Mouse (Mus musculus) erythroblast, embryonic 14.5 days (primary cell): Measurements from ENCODE around the gene Barx2. TPM values are rescaled to one million over a fixed set of nuclear protein-coding genes. Genes with fewer than 3 reads are reported as not detected.

Experiments used
- H3K27me3 ChIP-seq: 2 replicates; pipeline ENCODE4 v1.6.1; 2012; ENCODE audit warnings: inconsistent platforms; ENCODE audit not compliant: control insufficient read depth
- H3K36me3 ChIP-seq: 2 replicates; pipeline ENCODE4 v1.6.1; 2012; ENCODE audit warnings: mild to moderate bottlenecking, inconsistent platforms; ENCODE audit not compliant: control insufficient read depth
- H3K4me1 ChIP-seq: 2 replicates; pipeline ENCODE4 v1.6.1; 2012; ENCODE audit warnings: inconsistent platforms; ENCODE audit not compliant: control insufficient read depth
- H3K4me3 ChIP-seq: replicated peaks from 2 replicates; pipeline ENCODE3; 2012; ENCODE audit warnings: moderate library complexity, mild to moderate bottlenecking, inconsistent platforms
- H3K9me3 ChIP-seq: 2 replicates; pipeline ENCODE4 v1.6.1; 2012; ENCODE audit warnings: low read length, inconsistent platforms, mixed read lengths; ENCODE audit not compliant: control insufficient read depth
- GATA1 ChIP-seq: IDR thresholded peaks from 2 replicates; pipeline ENCODE4 v1.6.1; 2012; ENCODE audit warnings: low read length, inconsistent platforms, mixed read lengths
- TAL1 ChIP-seq: IDR thresholded peaks from 3 replicates; pipeline ENCODE4 v1.6.1; 2012; ENCODE audit warnings: low read length, inconsistent platforms, mixed read lengths
- polyA plus RNA-seq: library from polyadenylated mRNA; stranded (reverse); fragments of >175 nt; gene quantifications from 2 replicates; pipeline ENCODE4 v1.2.3, GENCODE M21; 2012

Gene Barx2
- polyA plus RNA-seq, 1 experiment, result not detected

GRCm38 (mm10) chr9:31849387-31849786 is 63.9 kb downstream of the Barx2 start:
- no peak for TF ChIP-seq GATA1
- no peak for TF ChIP-seq TAL1
- Histone ChIP-seq H3K27me3 (no peaks in the 10 kb centered on the region), H3K36me3 (no peaks in the 10 kb centered on the region), H3K9me3 (no peaks in the 10 kb centered on the region), H3K4me1 (no peaks in the 10 kb centered on the region), H3K4me3 (no peak overlapping the region)

- no peak for TF ChIP-seq TAL1
- no peak for TF ChIP-seq GATA1
- Histone ChIP-seq H3K4me3 (no peak overlapping the region), H3K27me3 (no peaks in the 10 kb centered on the region), H3K9me3 (no peaks in the 10 kb centered on the region), H3K4me1 (no peaks in the 10 kb centered on the region), H3K36me3 (no peaks in the 10 kb centered on the region)
These were observed 68.6 kb downstream of the Barx2 start for GRCm38 (mm10) chr9:31844614-31845013.

GRCm38 (mm10) chr9:31841108-31841815 is 72.0 kb downstream of the Barx2 start:
- TF ChIP-seq TAL1 (no peak), GATA1 (no peak)
- no peaks in the 10 kb centered on the region for H3K9me3 ChIP-seq
- no peaks in the 10 kb centered on the region for H3K27me3 ChIP-seq
- no peak overlapping the region for H3K4me3 ChIP-seq
- H3K4me1 ChIP-seq, result no peaks in the 10 kb centered on the region
- H3K36me3 ChIP-seq, result no peaks in the 10 kb centered on the region

GRCm38 (mm10) chr9:31840571-31840970 is 72.7 kb downstream of the Barx2 start:
- no peaks in the 10 kb centered on the region for H3K36me3 ChIP-seq
- no peak overlapping the region for H3K4me3 ChIP-seq
- no peaks in the 10 kb centered on the region for H3K27me3 ChIP-seq
- H3K9me3 ChIP-seq, result no peaks in the 10 kb centered on the region
- no peaks in the 10 kb centered on the region for H3K4me1 ChIP-seq
- TF ChIP-seq GATA1, result no peak
- no peak for TF ChIP-seq TAL1

GRCm38 (mm10) chr9:31840037-31840436 is 73.2 kb downstream of the Barx2 start:
- no peaks in the 10 kb centered on the region for H3K36me3 ChIP-seq
- no peak overlapping the region for H3K4me3 ChIP-seq
- no peaks in the 10 kb centered on the region for H3K4me1 ChIP-seq
- TF ChIP-seq GATA1, result no peak
- no peak for TF ChIP-seq TAL1
- no peaks in the 10 kb centered on the region for H3K27me3 ChIP-seq
- no peaks in the 10 kb centered on the region for H3K9me3 ChIP-seq

GRCm38 (mm10) chr9:31839106-31840027 is 73.9 kb downstream of the Barx2 start:
- H3K27me3 ChIP-seq, result no peaks in the 10 kb centered on the region
- H3K4me3 ChIP-seq, result no peak overlapping the region
- H3K9me3 ChIP-seq, result no peaks in the 10 kb centered on the region
- no peaks in the 10 kb centered on the region for H3K4me1 ChIP-seq
- H3K36me3 ChIP-seq, result no peaks in the 10 kb centered on the region
- TF ChIP-seq GATA1, result no peak
- no peak for TF ChIP-seq TAL1

- H3K27me3 ChIP-seq, result no peaks in the 10 kb centered on the region
- no peaks in the 10 kb centered on the region for H3K4me1 ChIP-seq
- no peak overlapping the region for H3K4me3 ChIP-seq
- H3K36me3 ChIP-seq, result no peaks in the 10 kb centered on the region
- no peaks in the 10 kb centered on the region for H3K9me3 ChIP-seq
- TF ChIP-seq TAL1 (no peak), GATA1 (no peak)
These were observed 75.2 kb downstream of the Barx2 start for GRCm38 (mm10) chr9:31838047-31838446.

GRCm38 (mm10) chr9:31808753-31809152 is 104.5 kb downstream of the Barx2 start:
- Histone ChIP-seq H3K27me3 (no peaks in the 10 kb centered on the region), H3K36me3 (no peaks in the 10 kb centered on the region), H3K9me3 (no peaks in the 10 kb centered on the region), H3K4me3 (no peak overlapping the region), H3K4me1 (no peaks in the 10 kb centered on the region)
- TF ChIP-seq GATA1 (no peak), TAL1 (no peak)

- no peaks in the 10 kb centered on the region for H3K27me3 ChIP-seq
- TF ChIP-seq GATA1, result no peak
- TF ChIP-seq TAL1, result no peak
- no peaks in the 10 kb centered on the region for H3K36me3 ChIP-seq
- H3K4me3 ChIP-seq, result no peak overlapping the region
- H3K4me1 ChIP-seq, result no peaks in the 10 kb centered on the region
- no peaks in the 10 kb centered on the region for H3K9me3 ChIP-seq
These were observed 110.6 kb downstream of the Barx2 start for GRCm38 (mm10) chr9:31802641-31803040.

Other genes starting within 250 kb of the Barx2 start
- not detected in 2 replicates for gene Arhgap32, start 202.7 kb upstream of the Barx2 start, polyA plus RNA-seq